In genomic region chr11:40649726-40650445, GRCm38 (mm10) we compare ENCODE assay signal across 22 mouse cellular contexts. TPM values are rescaled to one million over a fixed set of nuclear protein-coding genes. Genes with fewer than 3 reads are reported as not detected.
DNase-seq lines count a peak whose midpoint lies in the region; TF ChIP-seq lines count a peak whose summit lies in the region.
"Had no signal": no experiment of that assay in that cellular context is flagged by ENCODE, and none has a peak within 500 bp of the region (broad histone marks: within the 10 kb centered on the region; RNA-seq: fewer than 3 reads in every experiment).

No protein-coding gene starts in this region.

- H3K27me3 ChIP-seq in cerebellum, adult 2 months (ENCODE audit: control insufficient read depth, insufficient read depth, low read length): no peaks in the 10 kb centered on the region
- H3K27me3 ChIP-seq: embryonic facial prominence, embryonic 12.5 days; heart, embryonic 12.5 days; hindbrain, embryonic 13.5 days; limb, embryonic 12.5 days; liver, embryonic 15.5 days; lung, embryonic 15.5 days had no signal

- no peak for TF ChIP-seq POLR2A in cerebellum, adult 2 months (IDR thresholded peaks at IDR 0.05; ENCODE audit: borderline replicate concordance, insufficient read depth, low read length)

- TF ChIP-seq CTCF in cerebellum, adult 2 months (IDR thresholded peaks at IDR 0.05; ENCODE audit: borderline replicate concordance, insufficient read depth, low read depth, low read length): no peak

- 73% methylated on average over 8 of the region's 8 CpGs for WGBS in cerebellum, adult 2 months

- peak; percentile 26 to 33 for DNase-seq in cerebellum, postnatal 14 days
- DNase-seq in cerebellum, adult 2 months: no peak
- DNase-seq in retina, postnatal 1 day: peak; percentile 9
- no peak for DNase-seq in retina, embryonic 14.5 days (ENCODE audit: low spot score)
- peak; percentile 17 to 25 for DNase-seq in adrenal gland, postnatal 36 days
- no peak for DNase-seq in spleen, adult 18-20 months
- no peak for DNase-seq in spleen, postnatal 4 days (ENCODE audit: low spot score in 2 of 2)
- DNase-seq: cerebellum, adult 8-10 months; embryo, embryonic 11 days; gastrocnemius, postnatal 25 days; heart, adult 18-20 months; heart, postnatal 4 days; kidney, adult 9 months; kidney, postnatal 10 days; right cerebral cortex, postnatal 4 days; thymus, postnatal 4 days had no signal

- H3K27ac ChIP-seq in cerebellum, adult 2 months (ENCODE audit: insufficient read depth, low read length): no peak overlapping the region
- H3K27ac ChIP-seq: embryonic facial prominence, embryonic 12.5 days; hindbrain, embryonic 13.5 days; limb, embryonic 12.5 days; liver, embryonic 15.5 days; lung, embryonic 15.5 days had no signal

- H3K4me3 ChIP-seq in cerebellum, adult 2 months (replicated peaks; ENCODE audit: insufficient read depth, low read depth, low read length): no peak overlapping the region
- H3K4me3 ChIP-seq: embryonic facial prominence, embryonic 12.5 days; heart, embryonic 12.5 days; hindbrain, embryonic 13.5 days; limb, embryonic 12.5 days; liver, embryonic 15.5 days; lung, embryonic 15.5 days had no signal

- H3K4me1 ChIP-seq in cerebellum, adult 2 months (ENCODE audit: control insufficient read depth, insufficient read depth, low read length): no peaks in the 10 kb centered on the region
- H3K4me1 ChIP-seq: embryonic facial prominence, embryonic 12.5 days; heart, embryonic 12.5 days; hindbrain, embryonic 13.5 days; limb, embryonic 12.5 days; liver, embryonic 15.5 days; lung, embryonic 15.5 days had no signal

RNA-seq across cellular contexts. Expression of gene Mat2b, which starts 45.1 kb away (rescaled TPM):
- polyA plus RNA-seq in cerebellum, adult 2 months (2012; rRNA removed): 109 and 124 TPM in 2 replicates
- 10 to 100 TPM; 77.8 to 98.7 TPM for total RNA-seq in adrenal gland, postnatal 36 days (2021)

Comparison
In these comparisons a context has a peak if more than half of its experiments do, and no peak if none do; other contexts are left out.
1. DNase-seq: peak in cerebellum, postnatal 14 days (2 of 2), retina, postnatal 1 day (single experiment) and adrenal gland, postnatal 36 days (2 of 2); none in cerebellum, adult 2 months (0 of 2), retina, embryonic 14.5 days (single experiment), spleen, adult 18-20 months (0 of 2) and spleen, postnatal 4 days (0 of 2).